Mouse (Mus musculus) heart, adult 2 months (tissue): ENCODE results near the gene Npnt.

Experiments
- CTCF ChIP-seq: fragments of 200-600 bp; IDR thresholded peaks from 2 replicates; pipeline ENCODE4 v1.8.1; 2022; ENCODE audit warnings: antibody characterized with exemption, mild to moderate bottlenecking, moderate library complexity
- EP300 ChIP-seq: fragments of 200-500 bp; IDR thresholded peaks from 2 replicates; pipeline ENCODE4 v1.6.1; 2011; ENCODE audit warnings: low read depth, low read length, control low read depth; ENCODE audit not compliant: insufficient read depth
- POLR2A ChIP-seq: fragments of 200-500 bp; IDR thresholded peaks from 2 replicates; pipeline ENCODE4 v1.6.1; 2011; ENCODE audit warnings: mild to moderate bottlenecking, low read depth, low read length, control low read depth; ENCODE audit not compliant: insufficient read depth

GRCm38 (mm10) chr3:132883256-132883655 lies 66.8 kb downstream of the Npnt start:
- no peak for TF ChIP-seq CTCF
- no peak for TF ChIP-seq POLR2A
- TF ChIP-seq EP300: no peak
